Mouse (Mus musculus) R1 (cell line): Measurements from ENCODE around the gene Cyp2d10.

Source experiments
- DNase-seq: peaks from one replicate; pipeline ENCODE4 v3.0.0-alpha.2; 2018; ENCODE audit warnings: low read depth, low spot score

Cyp2d10 gene

GRCm38 (mm10) chr15:82361459-82362018 is 45.5 kb downstream of the Cyp2d10 start:
- peak; percentile 74 for DNase-seq

- no peak for DNase-seq
These were observed 48.3 kb downstream of the Cyp2d10 start for GRCm38 (mm10) chr15:82358431-82359260.

GRCm38 (mm10) chr15:82354126-82354945 is 52.7 kb downstream of the Cyp2d10 start, which contains the start of gene Ndufa6:
Gene Ndufa6 (minus strand): TSS chr15:82354322.
- DNase-seq, result peak; percentile 98

- DNase-seq, result no peak
These were observed 53.3 kb downstream of the Cyp2d10 start for GRCm38 (mm10) chr15:82353745-82354113.

GRCm38 (mm10) chr15:82353078-82353744 is 53.8 kb downstream of the Cyp2d10 start:
- DNase-seq, result peak; percentile 69
